Comparison of ENCODE assay signal across 8 mouse cellular contexts in genomic region chr5:35104183-35104959, GRCm38 (mm10). TPM values are rescaled to one million over a fixed set of nuclear protein-coding genes. Genes with fewer than 3 reads are reported as not detected.
A peak's percentile ranks its signal among the peaks of the same experiment; 100 is the strongest.
DNase-seq lines count a peak whose midpoint lies in the region; ATAC-seq and TF ChIP-seq lines count a peak whose summit lies in the region.

No protein-coding gene starts in this region.

- H3K9ac ChIP-seq in heart, embryonic 11.5 days (ENCODE audit: low read depth, low read length) = 0 out of 2 replicates have a peak overlapping the region, but pooled peaks have one; percentile 8
- H3K9ac ChIP-seq in midbrain, embryonic 15.5 days = peak overlapping the region; percentile 79; the same call in 1 of the 2 replicates

- no peak for TF ChIP-seq POLR2A in embryonic fibroblast, embryonic 13.5 days (IDR thresholded peaks at IDR 0.05; ENCODE audit: low read depth, low read length)

- H3K4me2 ChIP-seq in heart, embryonic 11.5 days = peak overlapping the region; percentile 80
- H3K4me2 ChIP-seq in midbrain, embryonic 15.5 days = peak overlapping the region; percentile 61

- intact Hi-C loops in heart, postnatal 36 days (cut with DNase I) = loop anchor here (10.0 kb wide), 1 partner anchor 580 kb away; the partner anchor contains the start of gene Sh3bp2

- peaks cover 9% of the 10 kb centered on the region; the same call in 1 of the 2 replicates for H3K36me3 ChIP-seq in heart, embryonic 11.5 days (ENCODE audit: control insufficient read depth, insufficient read depth, low read length)
- H3K36me3 ChIP-seq in midbrain, embryonic 15.5 days (replicated peaks) = peaks cover 13% of the 10 kb centered on the region

- peak overlapping the region; percentile 80 for H3K4me3 ChIP-seq in heart, embryonic 11.5 days (ENCODE audit: low read depth, low read length)
- peak overlapping the region; percentile 96 for H3K4me3 ChIP-seq in embryonic fibroblast, embryonic 13.5 days (ENCODE audit: insufficient read depth, low read length)
- H3K4me3 ChIP-seq in midbrain, embryonic 15.5 days = peak overlapping the region; percentile 82

- no peak for DNase-seq in heart, postnatal 36 days
- peak; percentile 76 for DNase-seq in kidney, adult 9 months
- DNase-seq in adrenal gland, postnatal 25 days = no peak
- DNase-seq in embryo, embryonic 9.5 days (ENCODE audit: extremely low spot score) = no peak
- no peak for DNase-seq in thymus, postnatal 36 days

- peaks cover 21% of the 10 kb centered on the region for H3K4me1 ChIP-seq in heart, embryonic 11.5 days (ENCODE audit: control insufficient read depth, insufficient read depth, low read length)
- H3K4me1 ChIP-seq in embryonic fibroblast, embryonic 13.5 days (ENCODE audit: control insufficient read depth, insufficient read depth, low read length) = no peaks in the 10 kb centered on the region
- peaks cover 23% of the 10 kb centered on the region for H3K4me1 ChIP-seq in midbrain, embryonic 15.5 days

- no peaks in the 10 kb centered on the region for H3K27me3 ChIP-seq in heart, embryonic 11.5 days (ENCODE audit: control insufficient read depth, insufficient read depth, low read length)
- no peaks in the 10 kb centered on the region for H3K27me3 ChIP-seq in midbrain, embryonic 15.5 days (replicated peaks)

- no peak overlapping the region for H3K27ac ChIP-seq in heart, embryonic 11.5 days (ENCODE audit: low read depth, low read length)
- no peak overlapping the region for H3K27ac ChIP-seq in embryonic fibroblast, embryonic 13.5 days (ENCODE audit: insufficient read depth, low read length)
- no peak overlapping the region for H3K27ac ChIP-seq in midbrain, embryonic 15.5 days

- no peaks in the 10 kb centered on the region for H3K9me3 ChIP-seq in heart, embryonic 11.5 days (replicated peaks; ENCODE audit: control insufficient read depth, low read length)
- H3K9me3 ChIP-seq in midbrain, embryonic 15.5 days = no peaks in the 10 kb centered on the region

- WGBS in heart, embryonic 11.5 days (ENCODE audit: insufficient replicate concordance) = 57% methylated on average over 8 of the region's 8 CpGs
- whole genome bisulfite sequencing in midbrain, embryonic 15.5 days = 68% methylated on average over 8 of the region's 8 CpGs

- no peak for TF ChIP-seq CTCF in embryonic fibroblast, embryonic 13.5 days (IDR thresholded peaks at IDR 0.05; ENCODE audit: borderline replicate concordance, insufficient read depth, low read length)

- ATAC-seq in heart, embryonic 11.5 days (replicated peaks; ENCODE audit: insufficient number of reproducible peaks, low FRiP score, low TSS enrichment) = no peak
- no peak for ATAC-seq in midbrain, embryonic 15.5 days (replicated peaks)

RNA-seq across cellular contexts. Expression of gene Lrpap1, which starts 1.2 kb away (rescaled TPM):
- polyA plus RNA-seq in heart, embryonic 11.5 days (2014; fragmentation: Nextera tagmentation; extraction: Ambion mirVana) = 130 and 151 TPM in 2 replicates
- 10 to 100 TPM; 51.5 to 54.2 TPM for total RNA-seq in heart, postnatal 36 days (2021)
- polyA plus RNA-seq in embryonic fibroblast, embryonic 13.5 days (2011; ENCODE audit: insufficient read length, low read depth, missing spikeins) = 50.3 and 62.3 TPM in 2 replicates
- polyA plus RNA-seq in midbrain, embryonic 15.5 days (2015; fragmentation: Nextera tagmentation; extraction: Ambion mirVana) = 125 and 135 TPM in 2 replicates
- total RNA-seq in adrenal gland, postnatal 25 days (2021) = 105 and 120 TPM in 2 replicates

RNA-seq across cellular contexts. Expression of gene Dok7, which starts 47.8 kb away (rescaled TPM):
- polyA plus RNA-seq in heart, embryonic 11.5 days (2014; fragmentation: Nextera tagmentation; extraction: Ambion mirVana) = 2.8 and 3.3 TPM in 2 replicates
- 10 to 100 TPM; 34.4 to 39.4 TPM for total RNA-seq in heart, postnatal 36 days (2021)
- not detected in 2 replicates for polyA plus RNA-seq in embryonic fibroblast, embryonic 13.5 days (2011; ENCODE audit: insufficient read length, low read depth, missing spikeins)
- polyA plus RNA-seq in midbrain, embryonic 15.5 days (2015; fragmentation: Nextera tagmentation; extraction: Ambion mirVana) = 7.9 and 9.3 TPM in 2 replicates
- 8.7 and 17.1 TPM in 2 replicates for total RNA-seq in adrenal gland, postnatal 25 days (2021)
